Mouse (Mus musculus) thymus, postnatal 25 days (tissue): ENCODE results near the gene Cfhr2.
"Not testable (repeated sequence)": the region's sequence is repeated elsewhere in the genome, so short reads cannot be mapped to it uniquely, and the experiment has no call there.

ENCODE experiments used
- DNase-seq: peaks from one replicate; pipeline ENCODE4 v3.0.0; 2022

The Cfhr2 gene

GRCm38 (mm10) chr1:139858548-139858947 lies at the start of gene Cfhr2:
Gene Cfhr2 (minus strand): TSS chr1:139858702.
- DNase-seq, result no peak

DNA sequence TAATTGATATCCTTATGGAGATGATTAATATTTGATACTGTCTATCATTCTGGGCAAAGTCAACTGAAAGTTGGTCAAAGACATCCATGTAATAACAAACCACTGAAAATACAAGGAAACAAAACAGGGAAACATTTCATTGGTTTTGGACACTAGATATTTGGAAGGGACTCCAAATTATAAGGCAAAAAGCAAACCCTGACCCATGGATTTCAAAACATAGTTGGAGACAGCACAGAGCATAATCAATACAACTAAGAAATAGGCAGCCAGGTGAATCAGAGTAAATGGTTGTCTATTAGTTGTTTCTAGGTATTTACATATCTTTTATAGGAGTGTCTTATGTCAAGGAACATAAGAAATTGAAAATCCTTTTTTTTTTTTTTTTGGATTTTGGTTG lies 5.2 kb upstream of the Cfhr2 start:
- no peak for DNase-seq

DNA sequence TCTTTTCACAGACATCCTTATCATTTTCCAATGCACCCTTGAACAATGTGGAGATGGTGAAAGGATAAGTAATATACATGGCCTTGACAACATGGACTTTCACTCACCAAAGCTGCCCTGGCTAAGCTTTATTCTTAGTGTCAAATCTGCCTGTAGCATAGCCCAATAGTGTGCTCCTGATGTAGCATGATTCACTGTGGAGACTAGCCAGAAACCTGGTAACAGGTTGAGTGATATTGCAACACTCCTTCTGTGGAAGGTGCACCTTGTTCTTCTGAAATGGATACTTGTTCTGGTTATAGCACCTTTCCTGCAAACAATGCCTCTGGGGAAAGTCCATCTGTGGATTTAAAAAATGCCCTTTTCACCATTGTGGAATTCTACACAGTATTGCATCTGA lies 1.7 kb upstream of the Cfhr2 start:
- no peak for DNase-seq

GRCm38 (mm10) chr1:139839699-139840098 lies 18.8 kb downstream of the Cfhr2 start:
- DNase-seq, result no peak

- no peak for DNase-seq
Measured at GRCm38 (mm10) chr1:139839290-139839689, 19.2 kb downstream of the Cfhr2 start.

DNA sequence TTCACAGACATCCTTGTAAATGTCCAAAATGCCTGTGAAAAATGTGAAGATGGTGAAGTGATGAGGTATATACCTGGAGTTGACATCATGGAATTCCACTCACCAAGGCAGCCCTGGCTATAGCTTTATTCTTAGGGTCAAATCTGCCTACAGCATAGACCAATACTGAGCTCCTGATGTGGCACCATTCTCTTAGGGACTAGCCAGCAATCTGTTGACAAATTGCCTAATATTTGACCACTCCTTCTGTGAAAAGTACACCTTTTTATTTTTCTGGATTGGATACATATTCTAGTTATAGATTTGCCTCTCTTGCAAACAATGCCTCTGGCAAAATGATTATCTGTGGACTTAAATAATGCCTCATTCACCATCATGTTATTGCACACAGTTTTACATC lies 49.9 kb downstream of the Cfhr2 start:
- no peak for DNase-seq

- DNase-seq, result no peak
Measured at GRCm38 (mm10) chr1:139781143-139781542, 77.4 kb downstream of the Cfhr2 start, which contains the start of gene Gm4788. Gene Gm4788 (minus strand): TSS chr1:139781243.

DNA sequence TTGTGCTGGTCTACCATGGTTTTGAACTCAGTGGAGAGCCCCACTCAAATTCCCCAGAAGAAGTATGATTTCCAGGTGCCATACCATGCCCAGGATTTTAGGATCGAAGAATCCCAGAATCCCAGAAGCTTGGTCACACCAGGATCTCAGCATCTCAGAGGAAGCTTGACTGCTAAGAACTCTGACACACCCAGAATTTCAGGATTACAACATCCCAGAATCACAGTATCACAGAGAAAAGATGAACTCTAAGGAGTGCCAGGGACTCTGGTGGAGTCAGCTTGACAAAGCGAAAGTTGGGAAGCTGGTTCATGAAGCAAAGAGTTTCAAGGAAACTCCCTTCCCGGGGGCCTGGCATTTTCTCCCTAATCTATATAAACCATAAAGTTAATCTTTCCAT lies 88.6 kb downstream of the Cfhr2 start:
- DNase-seq, result not testable (repeated sequence)
